Mouse (Mus musculus) hindbrain, embryonic 14.5 days (tissue): ENCODE measurements around the gene Rell1. TPM values are rescaled to one million over a fixed set of nuclear protein-coding genes. Genes with fewer than 3 reads are reported as not detected.

Experiments used
- ATAC-seq: fragments of 200-750 bp; cut with Nextera tagmentation; 2 replicates; pipeline ENCODE4 v1.8.0; 2017; ENCODE audit warnings: moderate number of reproducible peaks, mild to moderate bottlenecking, moderate TSS enrichment, moderate library complexity; ENCODE audit not compliant: low FRiP score
- DNase-seq: peaks from one replicate; pipeline ENCODE4 v3.0.0-alpha.2; 2015; ENCODE audit warnings: low spot score
- H3K27ac ChIP-seq: fragments of 300-500 bp; sonication (generic); 2 replicates; pipeline ENCODE4 v1.5.1; 2014; ENCODE audit warnings: mild to moderate bottlenecking, moderate library complexity
- H3K27me3 ChIP-seq: fragments of 300-500 bp; sonication (generic); 2 replicates; pipeline ENCODE4 v1.6.1; 2014; ENCODE audit warnings: mild to moderate bottlenecking, low read length, mixed read lengths; ENCODE audit not compliant: control insufficient read depth, insufficient read depth
- H3K36me3 ChIP-seq: fragments of 300-500 bp; sonication (generic); replicated peaks from 2 replicates; pipeline ENCODE4 v1.6.1; 2014; ENCODE audit not compliant: control insufficient read depth, insufficient read depth
- H3K4me1 ChIP-seq: fragments of 300-500 bp; sonication (generic); replicated peaks from 2 replicates; pipeline ENCODE4 v1.6.1; 2014; ENCODE audit warnings: antibody characterized with exemption, low read length, mixed read lengths; ENCODE audit not compliant: control insufficient read depth, insufficient read depth
- H3K4me2 ChIP-seq: fragments of 300-500 bp; sonication (generic); replicated peaks from 2 replicates; pipeline ENCODE4 v1.6.1; 2014; ENCODE audit warnings: mild to moderate bottlenecking, moderate library complexity
- H3K4me3 ChIP-seq: fragments of 300-500 bp; sonication (generic); replicated peaks from 2 replicates; pipeline ENCODE4 v1.5.1; 2014; ENCODE audit warnings: mild to moderate bottlenecking, low read length
- H3K9ac ChIP-seq: fragments of 300-500 bp; sonication (generic); 2 replicates; pipeline ENCODE4 v1.6.1; 2014
- H3K9me3 ChIP-seq: fragments of 300-500 bp; sonication (generic); 2 replicates; pipeline ENCODE4 v1.6.1; 2016; ENCODE audit warnings: low read length; ENCODE audit not compliant: control insufficient read depth
- WGBS: fragments of 180-500 bp; shearing (Covaris S2); extraction: QIAGEN DNeasy Blood & Tissue Kit; methylation state at CpG from one replicate; pipeline ENCODE4 v1.1.7; 2014; 5-methylcytosine and 5-hydroxymethylcytosine counted together
- polyA plus RNA-seq: library from polyadenylated mRNA; unstranded; fragments of >200 nt; fragmentation: Nextera tagmentation; extraction: Ambion mirVana; gene quantifications from 2 replicates; pipeline ENCODE4 v1.2.1, GENCODE M21; 2014

Gene Rell1
- polyA plus RNA-seq, 1 experiment from 2014 or later: 4.9 TPM

GRCm38 (mm10) chr5:63957607-63958006 is 11.1 kb downstream of the Rell1 start:
- H3K9me3 ChIP-seq: no peaks in the 10 kb centered on the region
- no peak overlapping the region for H3K27ac ChIP-seq
- H3K9ac ChIP-seq: no peak overlapping the region
- no peaks in the 10 kb centered on the region for H3K27me3 ChIP-seq
- no peaks in the 10 kb centered on the region for H3K4me1 ChIP-seq
- no peaks in the 10 kb centered on the region for H3K36me3 ChIP-seq
- DNase-seq (no peak), ATAC-seq (no peak)
- 81% methylated on average over 8 of the region's 8 CpGs for WGBS
- H3K4me2 ChIP-seq: no peak overlapping the region
- no peak overlapping the region for H3K4me3 ChIP-seq

GRCm38 (mm10) chr5:63956411-63956810 is 12.3 kb downstream of the Rell1 start:
- H3K4me1 ChIP-seq: no peaks in the 10 kb centered on the region
- ATAC-seq: no peak
- no peak for DNase-seq
- H3K9me3 ChIP-seq: no peaks in the 10 kb centered on the region
- no peak overlapping the region for H3K4me3 ChIP-seq
- H3K9ac ChIP-seq: no peak overlapping the region
- 90% methylated on average over 11 of the region's 11 CpGs for WGBS
- no peak overlapping the region for H3K4me2 ChIP-seq
- no peaks in the 10 kb centered on the region for H3K27me3 ChIP-seq
- no peaks in the 10 kb centered on the region for H3K36me3 ChIP-seq
- no peak overlapping the region for H3K27ac ChIP-seq

- Histone ChIP-seq H3K9me3 (no peaks in the 10 kb centered on the region), H3K4me3 (no peak overlapping the region), H3K36me3 (no peaks in the 10 kb centered on the region), H3K27ac (no peak overlapping the region), H3K9ac (no peak overlapping the region), H3K27me3 (no peaks in the 10 kb centered on the region), H3K4me1 (no peaks in the 10 kb centered on the region), H3K4me2 (no peak overlapping the region)
- ATAC-seq: no peak
- 92% methylated on average over 15 of the region's 15 CpGs for WGBS
- DNase-seq: no peak
These were observed 15.2 kb downstream of the Rell1 start for GRCm38 (mm10) chr5:63953401-63954032.

- no peak overlapping the region for H3K4me2 ChIP-seq
- ATAC-seq (no peak), DNase-seq (no peak)
- no peak overlapping the region for H3K4me3 ChIP-seq
- H3K4me1 ChIP-seq: no peaks in the 10 kb centered on the region
- 84% methylated on average over 6 of the region's 6 CpGs for WGBS
- no peak overlapping the region for H3K27ac ChIP-seq
- H3K9me3 ChIP-seq: no peaks in the 10 kb centered on the region
- H3K9ac ChIP-seq: no peak overlapping the region
- no peaks in the 10 kb centered on the region for H3K36me3 ChIP-seq
- H3K27me3 ChIP-seq: no peaks in the 10 kb centered on the region
These were observed 16.7 kb downstream of the Rell1 start for GRCm38 (mm10) chr5:63952039-63952438.

GRCm38 (mm10) chr5:63951421-63951911 is 17.2 kb downstream of the Rell1 start:
- ATAC-seq (no peak), DNase-seq (no peak)
- Histone ChIP-seq H3K36me3 (no peaks in the 10 kb centered on the region), H3K4me2 (no peak overlapping the region), H3K9ac (no peak overlapping the region), H3K27me3 (no peaks in the 10 kb centered on the region), H3K4me1 (no peaks in the 10 kb centered on the region), H3K9me3 (no peaks in the 10 kb centered on the region), H3K27ac (no peak overlapping the region), H3K4me3 (no peak overlapping the region)
- 87% methylated on average over 11 of the region's 11 CpGs for WGBS

- Histone ChIP-seq H3K27me3 (no peaks in the 10 kb centered on the region), H3K9ac (no peak overlapping the region), H3K4me2 (no peak overlapping the region), H3K27ac (no peak overlapping the region), H3K36me3 (no peaks in the 10 kb centered on the region), H3K9me3 (no peaks in the 10 kb centered on the region), H3K4me1 (no peaks in the 10 kb centered on the region), H3K4me3 (no peak overlapping the region)
- DNase-seq (no peak), ATAC-seq (no peak)
- 46% methylated on average over 3 of the region's 3 CpGs for WGBS
These were observed 19.5 kb downstream of the Rell1 start for GRCm38 (mm10) chr5:63949195-63949594.

- Histone ChIP-seq H3K27ac (no peak overlapping the region), H3K27me3 (no peaks in the 10 kb centered on the region), H3K36me3 (no peaks in the 10 kb centered on the region), H3K4me3 (no peak overlapping the region), H3K9me3 (no peaks in the 10 kb centered on the region), H3K4me2 (no peak overlapping the region), H3K4me1 (no peaks in the 10 kb centered on the region), H3K9ac (no peak overlapping the region)
- 49% methylated on average over 8 of the region's 8 CpGs for WGBS
- DNase-seq (no peak), ATAC-seq (no peak)
These were observed 21.2 kb downstream of the Rell1 start for GRCm38 (mm10) chr5:63947526-63947925.

- 90% methylated on average over 9 of the region's 9 CpGs for WGBS
- ATAC-seq: no peak
These were observed 25.4 kb downstream of the Rell1 start for GRCm38 (mm10) chr5:63943291-63943690.

GRCm38 (mm10) chr5:63941891-63942290 is 26.8 kb downstream of the Rell1 start:
- Histone ChIP-seq H3K4me2 (no peak overlapping the region), H3K27me3 (no peaks in the 10 kb centered on the region), H3K9ac (no peak overlapping the region), H3K4me1 (no peaks in the 10 kb centered on the region), H3K27ac (no peak overlapping the region), H3K4me3 (no peak overlapping the region), H3K36me3 (no peaks in the 10 kb centered on the region), H3K9me3 (no peaks in the 10 kb centered on the region)
- 83% methylated on average over 5 of the region's 5 CpGs for WGBS
- DNase-seq (no peak), ATAC-seq (no peak)

More at GRCm38 (mm10) chr5:63943291-63943690, 25.4 kb downstream of the Rell1 start:
- Histone ChIP-seq H3K9me3 (no peaks in the 10 kb centered on the region), H3K27ac (no peak overlapping the region), H3K4me1 (no peaks in the 10 kb centered on the region), H3K36me3 (no peaks in the 10 kb centered on the region), H3K4me2 (no peak overlapping the region), H3K27me3 (no peaks in the 10 kb centered on the region), H3K4me3 (no peak overlapping the region), H3K9ac (no peak overlapping the region)
- DNase-seq: no peak

GRCm38 (mm10) chr5:63938575-63938974 is 30.1 kb downstream of the Rell1 start:
- H3K36me3 ChIP-seq: no peaks in the 10 kb centered on the region
- no peak for ATAC-seq
- no peaks in the 10 kb centered on the region for H3K4me1 ChIP-seq
- DNase-seq: no peak
- H3K4me3 ChIP-seq: no peak overlapping the region
- no peak overlapping the region for H3K4me2 ChIP-seq
- no peaks in the 10 kb centered on the region for H3K9me3 ChIP-seq
- WGBS: 65% methylated on average over 4 of the region's 4 CpGs
- H3K9ac ChIP-seq: no peak overlapping the region
- no peak overlapping the region for H3K27ac ChIP-seq
- H3K27me3 ChIP-seq: no peaks in the 10 kb centered on the region
